Mouse (Mus musculus) lung, embryonic 15.5 days (tissue): ENCODE results near the gene Hoxb6. TPM values are rescaled to one million over a fixed set of nuclear protein-coding genes. Genes with fewer than 3 reads are reported as not detected.
A peak's percentile ranks its signal among the peaks of the same experiment; 100 is the strongest.

Experiments used
- ATAC-seq: fragments of 200-750 bp; cut with Nextera tagmentation; 2 replicates; pipeline ENCODE4 v1.8.0; 2017; ENCODE audit warnings: moderate number of reproducible peaks, borderline replicate concordance; ENCODE audit not compliant: low FRiP score, low TSS enrichment; ENCODE audit errors: extremely low read depth
- H3K27ac ChIP-seq: fragments of 300-500 bp; sonication (generic); 2 replicates; pipeline ENCODE4 v1.5.1; 2015; ENCODE audit warnings: moderate library complexity, mild to moderate bottlenecking, inconsistent platforms
- H3K27me3 ChIP-seq: fragments of 300-500 bp; sonication (generic); 2 replicates; pipeline ENCODE4 v1.6.1; 2015; ENCODE audit warnings: inconsistent platforms
- H3K36me3 ChIP-seq: fragments of 300-500 bp; sonication (generic); 2 replicates; pipeline ENCODE4 v1.6.1; 2015; ENCODE audit warnings: inconsistent platforms
- H3K4me1 ChIP-seq: fragments of 300-500 bp; sonication (generic); 2 replicates; pipeline ENCODE4 v1.6.1; 2015; ENCODE audit warnings: inconsistent platforms
- H3K4me2 ChIP-seq: fragments of 300-500 bp; sonication (generic); 2 replicates; pipeline ENCODE4 v1.6.1; 2015; ENCODE audit warnings: inconsistent platforms, mild to moderate bottlenecking, moderate library complexity
- H3K4me3 ChIP-seq: fragments of 300-500 bp; sonication (generic); 2 replicates; pipeline ENCODE4 v1.5.1; 2015; ENCODE audit warnings: mild to moderate bottlenecking, inconsistent platforms
- H3K9ac ChIP-seq: fragments of 300-500 bp; sonication (generic); 2 replicates; pipeline ENCODE4 v1.6.1; 2015; ENCODE audit warnings: inconsistent platforms
- H3K9me3 ChIP-seq: fragments of 300-500 bp; sonication (generic); 2 replicates; pipeline ENCODE4 v1.6.1; 2016; ENCODE audit warnings: inconsistent platforms
- WGBS: fragments of 180-500 bp; shearing (Covaris S2); methylation state at CpG from one replicate; pipeline ENCODE4 v1.1.7; 2015; 5-methylcytosine and 5-hydroxymethylcytosine counted together
- polyA plus RNA-seq: library from polyadenylated mRNA; unstranded; fragments of >200 nt; fragmentation: Nextera tagmentation; extraction: Ambion mirVana; gene quantifications from 2 replicates; pipeline ENCODE4 v1.2.1, GENCODE M21; 2015

Gene Hoxb6
- polyA plus RNA-seq, 1 experiment from 2014 or later: 15.2 TPM

- 15% methylated on average over 4 of the region's 4 CpGs for WGBS
- ATAC-seq: no peak
- H3K9me3 ChIP-seq: no peaks in the 10 kb centered on the region
- peak overlapping the region; percentile 59 for H3K4me3 ChIP-seq
- H3K27me3 ChIP-seq: peaks cover 86% of the 10 kb centered on the region
- H3K4me1 ChIP-seq: peaks cover 27% of the 10 kb centered on the region
- peak overlapping the region; percentile 88 for H3K9ac ChIP-seq
- H3K4me2 ChIP-seq: peak overlapping the region; percentile 70
- H3K36me3 ChIP-seq: no peaks in the 10 kb centered on the region
- peak overlapping the region; percentile 99 for H3K27ac ChIP-seq
These were observed 16.5 kb downstream of the Hoxb6 start for GRCm38 (mm10) chr11:96308763-96309162.

- Histone ChIP-seq H3K27ac (peak overlapping the region; percentile 99), H3K9me3 (no peaks in the 10 kb centered on the region), H3K4me3 (peak overlapping the region; percentile 59), H3K4me1 (peaks cover 32% of the 10 kb centered on the region), H3K36me3 (no peaks in the 10 kb centered on the region), H3K27me3 (peaks cover 89% of the 10 kb centered on the region), H3K9ac (peak overlapping the region; percentile 88), H3K4me2 (peak overlapping the region; percentile 70)
- peak; percentile 54 for ATAC-seq
- WGBS: 14% methylated on average over 4 of the region's 4 CpGs
These were observed 17.0 kb downstream of the Hoxb6 start for GRCm38 (mm10) chr11:96309288-96309687.

- no peak for ATAC-seq
- H3K4me2 ChIP-seq: peak overlapping the region; percentile 70
- peak overlapping the region; percentile 59 for H3K4me3 ChIP-seq
- 15% methylated on average over 20 of the region's 20 CpGs for WGBS
- H3K27ac ChIP-seq: peak overlapping the region; percentile 99
- no peaks in the 10 kb centered on the region for H3K9me3 ChIP-seq
- peak overlapping the region; percentile 51 for H3K9ac ChIP-seq
- H3K27me3 ChIP-seq: peaks cover 86% of the 10 kb centered on the region
- H3K4me1 ChIP-seq: peaks cover 33% of the 10 kb centered on the region
- no peaks in the 10 kb centered on the region for H3K36me3 ChIP-seq
These were observed 18.1 kb downstream of the Hoxb6 start for GRCm38 (mm10) chr11:96310183-96310938.

- Histone ChIP-seq H3K4me2 (peak overlapping the region; percentile 70), H3K4me3 (peak overlapping the region; percentile 59), H3K36me3 (no peaks in the 10 kb centered on the region), H3K9me3 (no peaks in the 10 kb centered on the region), H3K27ac (peak overlapping the region; percentile 99), H3K27me3 (peaks cover 86% of the 10 kb centered on the region), H3K9ac (peak overlapping the region; percentile 51), H3K4me1 (peaks cover 37% of the 10 kb centered on the region)
- WGBS: 13% methylated on average over 6 of the region's 6 CpGs
- ATAC-seq: no peak
These were observed 18.8 kb downstream of the Hoxb6 start for GRCm38 (mm10) chr11:96311097-96311496.

GRCm38 (mm10) chr11:96311520-96312417, 19.5 kb downstream of the Hoxb6 start:
- H3K4me2 ChIP-seq: peak overlapping the region; percentile 70
- H3K27ac ChIP-seq: peak overlapping the region; percentile 99
- H3K9me3 ChIP-seq: no peaks in the 10 kb centered on the region
- peaks cover 85% of the 10 kb centered on the region for H3K27me3 ChIP-seq
- peak overlapping the region; percentile 51 for H3K9ac ChIP-seq
- no peaks in the 10 kb centered on the region for H3K36me3 ChIP-seq
- 2% methylated on average over 31 of the region's 31 CpGs for WGBS
- peak overlapping the region; percentile 59 for H3K4me3 ChIP-seq
- ATAC-seq: peak; percentile 84
- peaks cover 43% of the 10 kb centered on the region for H3K4me1 ChIP-seq

- Histone ChIP-seq H3K4me1 (peaks cover 47% of the 10 kb centered on the region), H3K9ac (peak overlapping the region; percentile 67; the same call in 1 of the 2 replicates), H3K4me3 (0 out of 2 replicates have a peak overlapping the region, but pooled peaks have one; percentile 47), H3K36me3 (no peaks in the 10 kb centered on the region), H3K27ac (peak overlapping the region; percentile 99), H3K4me2 (peak overlapping the region; percentile 70), H3K9me3 (no peaks in the 10 kb centered on the region), H3K27me3 (peaks cover 82% of the 10 kb centered on the region)
- no peak for ATAC-seq
- 44% methylated on average over 2 of the region's 2 CpGs for WGBS
These were observed 20.9 kb downstream of the Hoxb6 start for GRCm38 (mm10) chr11:96313134-96313533.

GRCm38 (mm10) chr11:96313806-96314428, 21.6 kb downstream of the Hoxb6 start:
- Histone ChIP-seq H3K27me3 (peaks cover 83% of the 10 kb centered on the region), H3K4me3 (peak overlapping the region; percentile 47), H3K4me2 (peak overlapping the region; percentile 70)

GRCm38 (mm10) chr11:96314671-96315343, 22.5 kb downstream of the Hoxb6 start:
- Histone ChIP-seq H3K4me3 (peak overlapping the region; percentile 47), H3K4me1 (peaks cover 41% of the 10 kb centered on the region), H3K27ac (peak overlapping the region; percentile 99), H3K9me3 (no peaks in the 10 kb centered on the region), H3K27me3 (peaks cover 86% of the 10 kb centered on the region), H3K36me3 (no peaks in the 10 kb centered on the region), H3K4me2 (peak overlapping the region; percentile 70), H3K9ac (peak overlapping the region; percentile 67)
- 1% methylated on average over 34 of the region's 34 CpGs for WGBS
- ATAC-seq: no peak

More at GRCm38 (mm10) chr11:96313806-96314428, 21.6 kb downstream of the Hoxb6 start:
- no peak for ATAC-seq
- peak overlapping the region; percentile 67 for H3K9ac ChIP-seq
- no peaks in the 10 kb centered on the region for H3K36me3 ChIP-seq
- H3K4me1 ChIP-seq: peaks cover 43% of the 10 kb centered on the region
- 13% methylated on average over 12 of the region's 12 CpGs for WGBS
- peak overlapping the region; percentile 99 for H3K27ac ChIP-seq
- no peaks in the 10 kb centered on the region for H3K9me3 ChIP-seq

- H3K4me2 ChIP-seq: peak overlapping the region; percentile 70
- peak overlapping the region; percentile 47 for H3K4me3 ChIP-seq
- peaks cover 87% of the 10 kb centered on the region for H3K27me3 ChIP-seq
- H3K4me1 ChIP-seq: peaks cover 41% of the 10 kb centered on the region
- ATAC-seq: no peak
- 4% methylated on average over 5 of the region's 5 CpGs for WGBS
- H3K9ac ChIP-seq: peak overlapping the region; percentile 67
- H3K36me3 ChIP-seq: no peaks in the 10 kb centered on the region
- H3K27ac ChIP-seq: peak overlapping the region; percentile 99
- H3K9me3 ChIP-seq: no peaks in the 10 kb centered on the region
These were observed 23.0 kb downstream of the Hoxb6 start for GRCm38 (mm10) chr11:96315344-96315681.

GRCm38 (mm10) chr11:96316696-96317607, 24.7 kb downstream of the Hoxb6 start:
- Histone ChIP-seq H3K36me3 (no peaks in the 10 kb centered on the region), H3K27ac (peak overlapping the region; percentile 99), H3K4me3 (peak overlapping the region; percentile 58), H3K9ac (peak overlapping the region; percentile 63), H3K4me2 (peak overlapping the region; percentile 70), H3K27me3 (peaks cover 72% of the 10 kb centered on the region), H3K9me3 (no peaks in the 10 kb centered on the region), H3K4me1 (peaks cover 31% of the 10 kb centered on the region)
- no peak for ATAC-seq
- 10% methylated on average over 18 of the region's 18 CpGs for WGBS
